Mouse (Mus musculus): ENCODE measurements at regions not wholly inside any gene's neighbourhood (a gene's known extent, or its start where the extent isn't known, plus 50 kb on each side); places are given as distances from the start of the nearest gene placed in this dataset.
"Not testable (repeated sequence)": the region's sequence is repeated elsewhere in the genome, so short reads cannot be mapped to it uniquely, and the experiment has no call there.

- not testable (repeated sequence) for H3K27ac ChIP-seq (ENCODE audit: low read length); H3K4me1 ChIP-seq (ENCODE audit: control insufficient read depth, insufficient read depth, low read length); ATAC-seq (ENCODE audit: insufficient number of reproducible peaks, insufficient read depth, low FRiP score, low read depth); H3K4me3 ChIP-seq (ENCODE audit: low read depth, low read length); H3K4me2 ChIP-seq (replicated peaks; ENCODE audit: low read depth, low read length); H3K36me3 ChIP-seq (ENCODE audit: control insufficient read depth, insufficient read depth, low read length); H3K9me3 ChIP-seq (ENCODE audit: control insufficient read depth, low read depth, low read length); H3K9ac ChIP-seq (replicated peaks; ENCODE audit: low read depth, low read length); H3K27me3 ChIP-seq (ENCODE audit: control insufficient read depth, insufficient read depth, low read length)
- 85% methylated on average over 16 of the region's 37 CpGs for WGBS
These were observed 757.6 kb upstream of the Kirrel3 start for GRCm38 (mm10) chr9:33728058-33728457.

GRCm38 (mm10) chr9:33760701-33761100 is 725.0 kb upstream of the Kirrel3 start:
- no peaks in the 10 kb centered on the region for H3K27me3 ChIP-seq (ENCODE audit: control insufficient read depth, insufficient read depth, low read length)

GRCm38 (mm10) chr9:33766235-33766634 is 719.5 kb upstream of the Kirrel3 start:
- no peak for ATAC-seq (ENCODE audit: insufficient number of reproducible peaks, insufficient read depth, low FRiP score, low read depth)
- Histone ChIP-seq H3K27me3 (ENCODE audit: control insufficient read depth, insufficient read depth, low read length) (no peaks in the 10 kb centered on the region), H3K9ac (replicated peaks; ENCODE audit: low read depth, low read length) (no peak overlapping the region), H3K27ac (ENCODE audit: low read length) (no peak overlapping the region), H3K4me3 (ENCODE audit: low read depth, low read length) (no peak overlapping the region), H3K36me3 (ENCODE audit: control insufficient read depth, insufficient read depth, low read length) (no peaks in the 10 kb centered on the region), H3K9me3 (ENCODE audit: control insufficient read depth, low read depth, low read length) (no peaks in the 10 kb centered on the region), H3K4me1 (ENCODE audit: control insufficient read depth, insufficient read depth, low read length) (no peaks in the 10 kb centered on the region), H3K4me2 (replicated peaks; ENCODE audit: low read depth, low read length) (no peak overlapping the region)
- WGBS = 84% methylated on average over 2 of the region's 2 CpGs

More at GRCm38 (mm10) chr9:33760701-33761100, 725.0 kb upstream of the Kirrel3 start:
- no peaks in the 10 kb centered on the region for H3K9me3 ChIP-seq (ENCODE audit: control insufficient read depth, low read depth, low read length)
- H3K4me1 ChIP-seq (ENCODE audit: control insufficient read depth, insufficient read depth, low read length) = no peaks in the 10 kb centered on the region
- ATAC-seq (ENCODE audit: insufficient number of reproducible peaks, insufficient read depth, low FRiP score, low read depth) = no peak
- H3K36me3 ChIP-seq (ENCODE audit: control insufficient read depth, insufficient read depth, low read length) = no peaks in the 10 kb centered on the region
- H3K27ac ChIP-seq (ENCODE audit: low read length) = no peak overlapping the region
- H3K9ac ChIP-seq (replicated peaks; ENCODE audit: low read depth, low read length) = no peak overlapping the region
- no peak overlapping the region for H3K4me3 ChIP-seq (ENCODE audit: low read depth, low read length)
- H3K4me2 ChIP-seq (replicated peaks; ENCODE audit: low read depth, low read length) = no peak overlapping the region

GRCm38 (mm10) chr9:33769811-33770210 is 715.9 kb upstream of the Kirrel3 start:
- Histone ChIP-seq H3K27ac (ENCODE audit: low read length) (no peak overlapping the region), H3K4me1 (ENCODE audit: control insufficient read depth, insufficient read depth, low read length) (no peaks in the 10 kb centered on the region), H3K4me3 (ENCODE audit: low read depth, low read length) (no peak overlapping the region), H3K9me3 (ENCODE audit: control insufficient read depth, low read depth, low read length) (no peaks in the 10 kb centered on the region), H3K4me2 (replicated peaks; ENCODE audit: low read depth, low read length) (no peak overlapping the region), H3K36me3 (ENCODE audit: control insufficient read depth, insufficient read depth, low read length) (no peaks in the 10 kb centered on the region), H3K9ac (replicated peaks; ENCODE audit: low read depth, low read length) (no peak overlapping the region), H3K27me3 (ENCODE audit: control insufficient read depth, insufficient read depth, low read length) (no peaks in the 10 kb centered on the region)
- 91% methylated on average over 2 of the region's 2 CpGs for WGBS
- no peak for ATAC-seq (ENCODE audit: insufficient number of reproducible peaks, insufficient read depth, low FRiP score, low read depth)

- no peak for ATAC-seq (ENCODE audit: insufficient number of reproducible peaks, insufficient read depth, low FRiP score, low read depth)
- Histone ChIP-seq H3K36me3 (ENCODE audit: control insufficient read depth, insufficient read depth, low read length) (no peaks in the 10 kb centered on the region), H3K4me2 (replicated peaks; ENCODE audit: low read depth, low read length) (no peak overlapping the region), H3K27ac (ENCODE audit: low read length) (no peak overlapping the region), H3K27me3 (ENCODE audit: control insufficient read depth, insufficient read depth, low read length) (no peaks in the 10 kb centered on the region), H3K4me3 (ENCODE audit: low read depth, low read length) (no peak overlapping the region), H3K4me1 (ENCODE audit: control insufficient read depth, insufficient read depth, low read length) (no peaks in the 10 kb centered on the region), H3K9ac (replicated peaks; ENCODE audit: low read depth, low read length) (no peak overlapping the region), H3K9me3 (ENCODE audit: control insufficient read depth, low read depth, low read length) (no peaks in the 10 kb centered on the region)
- WGBS = 78% methylated on average over 5 of the region's 5 CpGs
These were observed 711.5 kb upstream of the Kirrel3 start for GRCm38 (mm10) chr9:33774178-33774577.

GRCm38 (mm10) chr9:33790617-33791016 is 695.1 kb upstream of the Kirrel3 start:
- Histone ChIP-seq H3K4me2 (replicated peaks; ENCODE audit: low read depth, low read length) (no peak overlapping the region), H3K9ac (replicated peaks; ENCODE audit: low read depth, low read length) (no peak overlapping the region), H3K27me3 (ENCODE audit: control insufficient read depth, insufficient read depth, low read length) (no peaks in the 10 kb centered on the region), H3K27ac (ENCODE audit: low read length) (no peak overlapping the region), H3K9me3 (ENCODE audit: control insufficient read depth, low read depth, low read length) (no peaks in the 10 kb centered on the region), H3K4me3 (ENCODE audit: low read depth, low read length) (no peak overlapping the region), H3K4me1 (ENCODE audit: control insufficient read depth, insufficient read depth, low read length) (no peaks in the 10 kb centered on the region), H3K36me3 (ENCODE audit: control insufficient read depth, insufficient read depth, low read length) (no peaks in the 10 kb centered on the region)
- WGBS = 73% methylated on average over 4 of the region's 4 CpGs
- ATAC-seq (ENCODE audit: insufficient number of reproducible peaks, insufficient read depth, low FRiP score, low read depth) = no peak

- H3K27me3 ChIP-seq (ENCODE audit: control insufficient read depth, insufficient read depth, low read length) = no peaks in the 10 kb centered on the region
- no peak overlapping the region for H3K27ac ChIP-seq (ENCODE audit: low read length)
- no peak for ATAC-seq (ENCODE audit: insufficient number of reproducible peaks, insufficient read depth, low FRiP score, low read depth)
- 74% methylated on average over 6 of the region's 6 CpGs for WGBS
- H3K9ac ChIP-seq (replicated peaks; ENCODE audit: low read depth, low read length) = no peak overlapping the region
- no peak overlapping the region for H3K4me3 ChIP-seq (ENCODE audit: low read depth, low read length)
- no peaks in the 10 kb centered on the region for H3K36me3 ChIP-seq (ENCODE audit: control insufficient read depth, insufficient read depth, low read length)
- H3K9me3 ChIP-seq (ENCODE audit: control insufficient read depth, low read depth, low read length) = no peaks in the 10 kb centered on the region
- H3K4me1 ChIP-seq (ENCODE audit: control insufficient read depth, insufficient read depth, low read length) = no peaks in the 10 kb centered on the region
- no peak overlapping the region for H3K4me2 ChIP-seq (replicated peaks; ENCODE audit: low read depth, low read length)
These were observed 685.4 kb upstream of the Kirrel3 start for GRCm38 (mm10) chr9:33800250-33800649.

- no peaks in the 10 kb centered on the region for H3K9me3 ChIP-seq (ENCODE audit: control insufficient read depth, low read depth, low read length)
- H3K27me3 ChIP-seq (ENCODE audit: control insufficient read depth, insufficient read depth, low read length) = no peaks in the 10 kb centered on the region
- H3K4me1 ChIP-seq (ENCODE audit: control insufficient read depth, insufficient read depth, low read length) = no peaks in the 10 kb centered on the region
- 14% methylated on average over 1 of the region's 1 CpGs for WGBS
- no peak for ATAC-seq (ENCODE audit: insufficient number of reproducible peaks, insufficient read depth, low FRiP score, low read depth)
- no peak overlapping the region for H3K9ac ChIP-seq (replicated peaks; ENCODE audit: low read depth, low read length)
- H3K4me2 ChIP-seq (replicated peaks; ENCODE audit: low read depth, low read length) = no peak overlapping the region
- no peaks in the 10 kb centered on the region for H3K36me3 ChIP-seq (ENCODE audit: control insufficient read depth, insufficient read depth, low read length)
- no peak overlapping the region for H3K27ac ChIP-seq (ENCODE audit: low read length)
- no peak overlapping the region for H3K4me3 ChIP-seq (ENCODE audit: low read depth, low read length)
These were observed 684.9 kb upstream of the Kirrel3 start for GRCm38 (mm10) chr9:33800763-33801162.

GRCm38 (mm10) chr9:33814739-33815368 is 670.8 kb upstream of the Kirrel3 start:
- ATAC-seq (ENCODE audit: insufficient number of reproducible peaks, insufficient read depth, low FRiP score, low read depth) = no peak
- no peaks in the 10 kb centered on the region for H3K9me3 ChIP-seq (ENCODE audit: control insufficient read depth, low read depth, low read length)
- H3K9ac ChIP-seq (replicated peaks; ENCODE audit: low read depth, low read length) = no peak overlapping the region
- H3K4me2 ChIP-seq (replicated peaks; ENCODE audit: low read depth, low read length) = no peak overlapping the region
- H3K27me3 ChIP-seq (ENCODE audit: control insufficient read depth, insufficient read depth, low read length) = no peaks in the 10 kb centered on the region
- no peak overlapping the region for H3K27ac ChIP-seq (ENCODE audit: low read length)
- H3K4me1 ChIP-seq (ENCODE audit: control insufficient read depth, insufficient read depth, low read length) = no peaks in the 10 kb centered on the region
- no peaks in the 10 kb centered on the region for H3K36me3 ChIP-seq (ENCODE audit: control insufficient read depth, insufficient read depth, low read length)
- WGBS = 54% methylated on average over 5 of the region's 5 CpGs
- H3K4me3 ChIP-seq (ENCODE audit: low read depth, low read length) = no peak overlapping the region

Measured in stomach, embryonic 14.5 days (tissue).